Mouse (Mus musculus) forebrain, embryonic 12.5 days (tissue): ENCODE results near the gene Apol9a. TPM values are rescaled to one million over a fixed set of nuclear protein-coding genes. Genes with fewer than 3 reads are reported as not detected.
A peak's percentile ranks its signal among the peaks of the same experiment; 100 is the strongest.

Experiments used
- ATAC-seq: fragments of 200-750 bp; cut with Nextera tagmentation; 2 replicates; pipeline ENCODE4 v1.8.0; 2017; ENCODE audit warnings: moderate TSS enrichment; ENCODE audit not compliant: low FRiP score
- H3K27ac ChIP-seq: fragments of 300-500 bp; sonication (generic); 2 replicates; pipeline ENCODE4 v1.5.1; 2016; ENCODE audit warnings: mild to moderate bottlenecking
- H3K27me3 ChIP-seq: fragments of 300-500 bp; sonication (generic); 2 replicates; pipeline ENCODE4 v1.6.1; 2016; ENCODE audit warnings: mild to moderate bottlenecking
- H3K36me3 ChIP-seq: fragments of 300-500 bp; sonication (generic); replicated peaks from 2 replicates; pipeline ENCODE4 v1.6.1; 2016; ENCODE audit warnings: mild to moderate bottlenecking
- H3K4me1 ChIP-seq: fragments of 300-500 bp; sonication (generic); 2 replicates; pipeline ENCODE4 v1.6.1; 2016
- H3K4me2 ChIP-seq: fragments of 300-500 bp; sonication (generic); 2 replicates; pipeline ENCODE4 v1.6.1; 2016; ENCODE audit warnings: mild to moderate bottlenecking, moderate library complexity
- H3K4me3 ChIP-seq: fragments of 300-500 bp; sonication (generic); replicated peaks from 2 replicates; pipeline ENCODE4 v1.5.1; 2016; ENCODE audit warnings: mild to moderate bottlenecking
- H3K9ac ChIP-seq: fragments of 300-500 bp; sonication (generic); 2 replicates; pipeline ENCODE4 v1.6.1; 2016; ENCODE audit warnings: mild to moderate bottlenecking
- H3K9me3 ChIP-seq: fragments of 300-500 bp; sonication (generic); 2 replicates; pipeline ENCODE4 v1.6.1; 2016
- WGBS: fragments of 180-500 bp; shearing (Covaris S2); methylation state at CpG from one replicate; pipeline ENCODE4 v1.1.7; 2016; 5-methylcytosine and 5-hydroxymethylcytosine counted together
- polyA plus RNA-seq: library from polyadenylated mRNA; unstranded; fragments of >200 nt; fragmentation: Nextera tagmentation; extraction: Ambion mirVana; gene quantifications from 2 replicates; pipeline ENCODE4 v1.2.1, GENCODE M21; 2016

Gene Apol9a
- polyA plus RNA-seq, 1 experiment from 2014 or later: not detected

GRCm38 (mm10) chr15:77368148-77368547, 42.8 kb downstream of the Apol9a start:
- Histone ChIP-seq H3K36me3 (no peaks in the 10 kb centered on the region), H3K9me3 (no peaks in the 10 kb centered on the region), H3K27me3 (no peaks in the 10 kb centered on the region), H3K4me2 (peak overlapping the region; percentile 39), H3K27ac (peak overlapping the region; percentile 73; the same call in 1 of the 2 replicates), H3K4me3 (no peak overlapping the region), H3K4me1 (peaks cover 41% of the 10 kb centered on the region), H3K9ac (peak overlapping the region; percentile 42; the same call in 1 of the 2 replicates)
- ATAC-seq: peak; percentile 58
- WGBS: under 1% methylated on average over 13 of the region's 13 CpGs

GRCm38 (mm10) chr15:77367504-77367903, 43.4 kb downstream of the Apol9a start:
- no peaks in the 10 kb centered on the region for H3K27me3 ChIP-seq
- ATAC-seq: peak; percentile 51; the same call in 1 of the 2 replicates
- H3K4me1 ChIP-seq: peaks cover 45% of the 10 kb centered on the region
- no peak overlapping the region for H3K9ac ChIP-seq
- no peak overlapping the region for H3K4me2 ChIP-seq
- WGBS: 45% methylated on average over 8 of the region's 8 CpGs
- H3K27ac ChIP-seq: peak overlapping the region; percentile 73
- H3K9me3 ChIP-seq: no peaks in the 10 kb centered on the region
- no peaks in the 10 kb centered on the region for H3K36me3 ChIP-seq
- no peak overlapping the region for H3K4me3 ChIP-seq

- Histone ChIP-seq H3K36me3 (no peaks in the 10 kb centered on the region), H3K9me3 (no peaks in the 10 kb centered on the region), H3K9ac (peak overlapping the region; percentile 54), H3K4me2 (peak overlapping the region; percentile 58), H3K27ac (peak overlapping the region; percentile 92), H3K27me3 (no peaks in the 10 kb centered on the region), H3K4me3 (peak overlapping the region; percentile 31), H3K4me1 (peaks cover 45% of the 10 kb centered on the region)
- peak; percentile 62 for ATAC-seq
- 1% methylated on average over 26 of the region's 26 CpGs for WGBS
Observed at GRCm38 (mm10) chr15:77366706-77367484, 44.0 kb downstream of the Apol9a start.

- Histone ChIP-seq H3K27ac (peak overlapping the region; percentile 92; the same call in 1 of the 2 replicates), H3K9me3 (no peaks in the 10 kb centered on the region), H3K36me3 (no peaks in the 10 kb centered on the region), H3K27me3 (no peaks in the 10 kb centered on the region), H3K4me2 (peak overlapping the region; percentile 58), H3K9ac (peak overlapping the region; percentile 54; the same call in 1 of the 2 replicates), H3K4me3 (no peak overlapping the region), H3K4me1 (peaks cover 53% of the 10 kb centered on the region)
- WGBS: 61% methylated on average over 9 of the region's 9 CpGs
- ATAC-seq: no peak
Observed at GRCm38 (mm10) chr15:77365700-77366570, 45.0 kb downstream of the Apol9a start.

GRCm38 (mm10) chr15:77364026-77364425, 46.9 kb downstream of the Apol9a start:
- Histone ChIP-seq H3K27me3 (no peaks in the 10 kb centered on the region), H3K36me3 (no peaks in the 10 kb centered on the region), H3K27ac (peak overlapping the region; percentile 74), H3K9me3 (no peaks in the 10 kb centered on the region), H3K4me2 (no peak overlapping the region), H3K4me3 (no peak overlapping the region), H3K9ac (no peak overlapping the region), H3K4me1 (peaks cover 60% of the 10 kb centered on the region)
- WGBS: 76% methylated on average over 3 of the region's 3 CpGs
- no peak for ATAC-seq

- Histone ChIP-seq H3K27me3 (no peaks in the 10 kb centered on the region), H3K27ac (peak overlapping the region; percentile 74), H3K9me3 (no peaks in the 10 kb centered on the region), H3K4me3 (no peak overlapping the region), H3K9ac (no peak overlapping the region), H3K36me3 (no peaks in the 10 kb centered on the region), H3K4me1 (peaks cover 60% of the 10 kb centered on the region), H3K4me2 (no peak overlapping the region)
- no peak for ATAC-seq
- WGBS: 35% methylated on average over 6 of the region's 6 CpGs
Observed at GRCm38 (mm10) chr15:77363578-77363977, 47.4 kb downstream of the Apol9a start.

GRCm38 (mm10) chr15:77362952-77363351, 48.0 kb downstream of the Apol9a start:
- H3K9me3 ChIP-seq: no peaks in the 10 kb centered on the region
- peak overlapping the region; percentile 56 for H3K27ac ChIP-seq
- peaks cover 59% of the 10 kb centered on the region for H3K4me1 ChIP-seq
- no peak for ATAC-seq
- no peak overlapping the region for H3K4me2 ChIP-seq
- 26% methylated on average over 5 of the region's 5 CpGs for WGBS
- no peaks in the 10 kb centered on the region for H3K27me3 ChIP-seq
- H3K36me3 ChIP-seq: no peaks in the 10 kb centered on the region
- H3K4me3 ChIP-seq: no peak overlapping the region
- H3K9ac ChIP-seq: no peak overlapping the region

- WGBS: 91% methylated on average over 8 of the region's 8 CpGs
- H3K27ac ChIP-seq: no peak overlapping the region
- no peaks in the 10 kb centered on the region for H3K36me3 ChIP-seq
- H3K4me3 ChIP-seq: no peak overlapping the region
- H3K4me1 ChIP-seq: peaks cover 62% of the 10 kb centered on the region
- no peak overlapping the region for H3K9ac ChIP-seq
- no peak for ATAC-seq
- H3K9me3 ChIP-seq: no peaks in the 10 kb centered on the region
- H3K4me2 ChIP-seq: no peak overlapping the region
- no peaks in the 10 kb centered on the region for H3K27me3 ChIP-seq
Observed at GRCm38 (mm10) chr15:77359905-77360304, 51.0 kb downstream of the Apol9a start.

GRCm38 (mm10) chr15:77359486-77359885, 51.4 kb downstream of the Apol9a start:
- H3K4me2 ChIP-seq: 0 out of 2 replicates have a peak overlapping the region, but pooled peaks have one; percentile 52
- peaks cover 66% of the 10 kb centered on the region for H3K4me1 ChIP-seq
- H3K4me3 ChIP-seq: no peak overlapping the region
- no peak overlapping the region for H3K9ac ChIP-seq
- H3K9me3 ChIP-seq: no peaks in the 10 kb centered on the region
- no peaks in the 10 kb centered on the region for H3K36me3 ChIP-seq
- 74% methylated on average over 9 of the region's 9 CpGs for WGBS
- H3K27me3 ChIP-seq: no peaks in the 10 kb centered on the region
- no peak overlapping the region for H3K27ac ChIP-seq
- ATAC-seq: no peak

GRCm38 (mm10) chr15:77359084-77359483, 51.9 kb downstream of the Apol9a start:
- peaks cover 67% of the 10 kb centered on the region for H3K4me1 ChIP-seq
- peak overlapping the region; percentile 60 for H3K9ac ChIP-seq
- peak overlapping the region; percentile 32; the same call in 1 of the 2 replicates for H3K27ac ChIP-seq
- H3K4me3 ChIP-seq: peak overlapping the region; percentile 30
- H3K4me2 ChIP-seq: peak overlapping the region; percentile 52
- WGBS: 11% methylated on average over 6 of the region's 6 CpGs
- no peak; the same call in 1 of the 2 replicates for ATAC-seq
- no peaks in the 10 kb centered on the region for H3K27me3 ChIP-seq
- H3K36me3 ChIP-seq: no peaks in the 10 kb centered on the region
- H3K9me3 ChIP-seq: no peaks in the 10 kb centered on the region

- no peaks in the 10 kb centered on the region for H3K9me3 ChIP-seq
- peak overlapping the region; percentile 52 for H3K4me2 ChIP-seq
- H3K4me1 ChIP-seq: peaks cover 67% of the 10 kb centered on the region
- ATAC-seq: peak; percentile 78
- peak overlapping the region; percentile 60 for H3K9ac ChIP-seq
- no peaks in the 10 kb centered on the region for H3K36me3 ChIP-seq
- no peaks in the 10 kb centered on the region for H3K27me3 ChIP-seq
- 6% methylated on average over 26 of the region's 29 CpGs for WGBS
- peak overlapping the region; percentile 30 for H3K4me3 ChIP-seq
- peak overlapping the region; percentile 32; the same call in 1 of the 2 replicates for H3K27ac ChIP-seq
Observed at GRCm38 (mm10) chr15:77358320-77359040, 52.5 kb downstream of the Apol9a start.
